Mouse (Mus musculus) neural tube, embryonic 14.5 days (tissue): ENCODE measurements around the gene Opcml. TPM values are rescaled to one million over a fixed set of nuclear protein-coding genes. Genes with fewer than 3 reads are reported as not detected.

Experiments used
- ATAC-seq: fragments of 200-750 bp; cut with Nextera tagmentation; 2 replicates; pipeline ENCODE4 v1.8.0; 2017; ENCODE audit warnings: low read depth, mild to moderate bottlenecking, moderate TSS enrichment, moderate library complexity
- H3K27ac ChIP-seq: fragments of 300-500 bp; sonication (generic); 2 replicates; pipeline ENCODE4 v1.5.1; 2014; ENCODE audit warnings: low read depth, mild to moderate bottlenecking, control low read depth, low read length, moderate library complexity, mixed read lengths
- H3K27me3 ChIP-seq: fragments of 300-500 bp; sonication (generic); 2 replicates; pipeline ENCODE4 v1.6.1; 2014; ENCODE audit warnings: low read length; ENCODE audit not compliant: control insufficient read depth, insufficient read depth
- H3K36me3 ChIP-seq: fragments of 300-500 bp; sonication (generic); 2 replicates; pipeline ENCODE4 v1.6.1; 2014; ENCODE audit warnings: low read length, mixed read lengths; ENCODE audit not compliant: control insufficient read depth, insufficient read depth
- H3K4me1 ChIP-seq: fragments of 300-500 bp; sonication (generic); 2 replicates; pipeline ENCODE4 v1.6.1; 2014; ENCODE audit warnings: low read length; ENCODE audit not compliant: control insufficient read depth, insufficient read depth
- H3K4me2 ChIP-seq: fragments of 300-500 bp; sonication (generic); 2 replicates; pipeline ENCODE4 v1.6.1; 2014; ENCODE audit warnings: mild to moderate bottlenecking, low read depth, low read length, control low read depth
- H3K4me3 ChIP-seq: fragments of 300-500 bp; sonication (generic); 2 replicates; pipeline ENCODE4 v1.5.1; 2014; ENCODE audit warnings: low read depth, low read length, control low read depth, mixed read lengths
- H3K9ac ChIP-seq: fragments of 300-500 bp; sonication (generic); replicated peaks from 2 replicates; pipeline ENCODE4 v1.6.1; 2014; ENCODE audit warnings: low read depth, mild to moderate bottlenecking, control low read depth, low read length, mixed read lengths
- H3K9me3 ChIP-seq: fragments of 300-500 bp; sonication (generic); 2 replicates; pipeline ENCODE4 v1.6.1; 2016; ENCODE audit warnings: low read length; ENCODE audit not compliant: control insufficient read depth
- WGBS: fragments of 180-500 bp; shearing (Covaris S2); extraction: QIAGEN DNeasy Blood & Tissue Kit; methylation state at CpG from one replicate; pipeline ENCODE4 v1.1.7; 2014; 5-methylcytosine and 5-hydroxymethylcytosine counted together
- polyA plus RNA-seq: library from polyadenylated mRNA; unstranded; fragments of >200 nt; fragmentation: Nextera tagmentation; extraction: Ambion mirVana; gene quantifications from 2 replicates; pipeline ENCODE4 v1.2.1, GENCODE M21; 2014

Opcml gene
- polyA plus RNA-seq, 1 experiment from 2014 or later = 49.3 TPM

DNA sequence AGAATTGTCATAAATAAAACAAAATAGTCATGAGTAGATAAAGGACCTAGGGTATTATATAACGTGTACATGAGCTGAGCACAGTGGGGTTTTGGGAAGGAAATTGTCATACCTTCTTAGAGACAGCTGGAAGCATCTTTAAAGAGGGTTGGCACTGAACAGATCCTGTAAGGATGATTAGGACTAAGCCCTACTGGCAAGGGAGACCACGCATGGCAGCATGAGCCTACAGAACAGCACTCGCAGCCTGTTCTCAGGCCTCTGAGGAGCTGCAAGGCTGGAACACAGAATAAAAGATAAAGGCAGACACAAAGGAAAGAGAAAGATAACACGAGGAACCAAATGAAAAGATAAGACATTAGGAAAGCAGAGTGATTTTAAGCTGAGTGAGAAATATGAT is 915.2 kb downstream of the Opcml start:
- Histone ChIP-seq H3K9ac (no peak overlapping the region), H3K27ac (no peak overlapping the region), H3K4me2 (no peak overlapping the region), H3K36me3 (no peaks in the 10 kb centered on the region), H3K4me1 (no peaks in the 10 kb centered on the region), H3K9me3 (no peaks in the 10 kb centered on the region), H3K4me3 (no peak overlapping the region), H3K27me3 (no peaks in the 10 kb centered on the region)
- no peak for ATAC-seq
- 81% methylated on average over 4 of the region's 4 CpGs for WGBS

DNA sequence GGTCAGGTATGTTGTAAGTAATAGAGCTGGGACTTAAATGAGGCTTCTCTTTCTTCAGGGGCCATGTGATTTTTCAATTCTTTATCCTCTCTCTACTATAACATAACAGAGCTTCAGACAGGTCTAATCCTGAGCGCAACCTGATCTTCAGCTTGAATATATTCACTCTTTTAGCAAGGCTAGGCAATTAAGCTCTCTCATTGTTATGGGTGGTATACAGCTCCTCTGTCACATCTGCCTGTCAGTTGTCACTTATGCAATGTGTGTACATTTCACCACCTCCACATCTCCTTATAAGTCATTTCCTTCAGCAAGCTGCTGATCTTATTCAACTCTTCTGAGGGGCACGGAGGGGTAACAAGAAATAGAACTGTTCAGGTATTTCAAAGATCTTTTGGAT is 924.0 kb downstream of the Opcml start:
- no peak for ATAC-seq
- 89% methylated on average over 2 of the region's 2 CpGs for WGBS
- H3K27ac ChIP-seq = no peak overlapping the region
- no peak overlapping the region for H3K4me2 ChIP-seq
- no peaks in the 10 kb centered on the region for H3K9me3 ChIP-seq
- no peaks in the 10 kb centered on the region for H3K36me3 ChIP-seq
- H3K27me3 ChIP-seq = no peaks in the 10 kb centered on the region
- no peaks in the 10 kb centered on the region for H3K4me1 ChIP-seq
- no peak overlapping the region for H3K4me3 ChIP-seq
- H3K9ac ChIP-seq = no peak overlapping the region

DNA sequence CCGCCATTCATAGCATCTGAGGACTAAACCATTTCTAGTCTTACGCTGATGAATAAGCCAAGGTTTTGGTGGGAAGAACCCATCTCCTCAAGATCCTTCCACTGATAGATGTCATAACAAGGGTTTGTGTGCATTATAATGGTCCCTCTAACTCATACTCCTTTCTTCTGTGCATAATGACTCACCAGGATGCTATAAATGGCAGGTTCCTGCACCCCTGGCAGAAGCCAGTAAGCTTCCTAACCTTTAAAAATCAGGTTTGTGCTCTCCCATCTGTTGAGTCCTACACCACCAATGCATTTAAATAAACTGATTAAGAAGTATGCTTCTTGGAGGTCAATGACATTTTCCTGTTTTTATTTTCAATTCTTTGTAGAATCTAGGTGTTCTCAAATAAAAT is 929.6 kb downstream of the Opcml start:
- Histone ChIP-seq H3K4me3 (no peak overlapping the region), H3K27ac (no peak overlapping the region), H3K36me3 (no peaks in the 10 kb centered on the region), H3K9me3 (no peaks in the 10 kb centered on the region), H3K9ac (no peak overlapping the region), H3K27me3 (no peaks in the 10 kb centered on the region), H3K4me1 (no peaks in the 10 kb centered on the region), H3K4me2 (no peak overlapping the region)
- whole genome bisulfite sequencing = 91% methylated on average over 2 of the region's 2 CpGs
- ATAC-seq = no peak

DNA sequence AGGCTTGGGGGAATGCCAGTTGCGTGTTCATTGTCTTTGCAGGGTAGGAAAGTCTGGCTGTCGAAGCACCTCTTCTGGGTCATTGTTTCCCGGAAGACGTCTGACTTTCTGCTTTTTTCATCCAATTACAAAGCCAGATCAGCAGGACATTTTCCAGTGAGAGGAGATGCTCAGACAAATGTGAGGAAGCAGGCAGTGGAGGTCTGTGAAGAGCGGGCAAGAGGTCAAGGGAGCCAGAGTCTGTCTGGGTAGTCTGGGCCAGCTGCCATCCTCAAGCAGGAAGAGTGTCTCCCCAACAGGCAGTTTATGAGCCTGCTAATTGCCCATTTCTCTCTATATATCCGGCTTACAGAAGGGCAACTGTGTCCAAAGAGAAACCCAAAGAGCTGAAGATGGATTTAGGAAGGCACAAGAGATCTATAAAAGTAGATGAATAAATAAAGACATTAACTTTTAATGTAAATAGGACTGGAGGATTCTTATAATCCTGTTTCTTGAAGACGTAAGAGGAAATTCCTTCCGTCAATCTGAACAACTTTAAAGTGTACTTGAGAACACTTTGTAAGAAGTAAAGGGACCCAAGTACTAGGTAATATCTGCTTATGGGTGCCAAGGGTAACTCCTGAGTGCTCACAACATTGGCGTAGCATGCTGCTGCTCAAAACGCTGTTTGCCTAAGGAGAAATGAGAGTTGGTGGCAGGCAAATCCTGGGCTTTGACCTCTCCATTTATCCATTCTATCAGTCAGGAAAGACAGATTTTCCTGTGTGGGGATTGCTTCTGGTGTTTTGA is 941.4 kb downstream of the Opcml start:
- WGBS = 69% methylated on average over 10 of the region's 10 CpGs
- H3K36me3 ChIP-seq = no peaks in the 10 kb centered on the region
- no peaks in the 10 kb centered on the region for H3K4me1 ChIP-seq
- no peak for ATAC-seq
- no peak overlapping the region for H3K27ac ChIP-seq
- no peak overlapping the region for H3K4me3 ChIP-seq
- no peaks in the 10 kb centered on the region for H3K27me3 ChIP-seq
- H3K9ac ChIP-seq = no peak overlapping the region
- H3K4me2 ChIP-seq = no peak overlapping the region
- H3K9me3 ChIP-seq = no peaks in the 10 kb centered on the region

DNA sequence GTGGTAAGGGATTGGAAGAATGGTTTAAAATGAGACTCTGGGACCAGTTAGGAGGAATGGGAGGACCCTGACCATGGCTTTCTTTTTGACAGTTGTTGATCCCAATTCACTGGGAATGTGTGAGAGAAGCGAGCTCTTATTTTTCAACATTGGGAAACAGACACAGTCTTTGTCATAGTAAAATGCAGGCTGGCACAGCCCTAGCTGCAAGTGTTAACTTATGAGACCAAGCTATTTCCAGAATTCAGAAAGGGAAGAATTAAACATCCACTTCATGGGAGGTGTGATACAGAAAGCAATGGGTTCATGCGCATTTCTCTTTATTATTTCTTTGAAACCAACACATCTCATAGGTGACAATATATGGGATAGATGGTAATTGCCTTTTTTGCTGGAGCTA is 947.4 kb downstream of the Opcml start:
- Histone ChIP-seq H3K27ac (no peak overlapping the region), H3K4me3 (no peak overlapping the region)
- 96% methylated on average over 2 of the region's 2 CpGs for whole genome bisulfite sequencing

DNA sequence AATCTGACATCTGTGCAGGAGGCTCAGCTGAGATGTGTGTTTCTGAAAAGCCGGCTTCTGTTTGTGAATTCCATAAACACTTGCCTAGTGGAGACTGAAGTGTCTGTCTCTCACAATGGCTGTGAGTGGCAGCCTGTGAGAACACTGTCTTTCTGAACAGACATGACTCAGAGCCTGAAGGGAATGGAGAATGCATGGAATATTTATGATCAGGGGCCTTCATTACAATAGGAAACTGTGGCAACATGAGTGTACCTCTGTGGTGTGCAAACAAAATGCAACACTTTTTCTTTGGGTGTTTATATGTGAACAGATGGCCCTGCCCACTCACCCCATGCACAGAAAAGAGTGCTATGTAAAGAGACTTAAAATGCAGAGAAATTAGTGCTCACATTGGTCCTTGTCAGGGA is 947.9 kb downstream of the Opcml start:
- no peak overlapping the region for H3K4me2 ChIP-seq
- WGBS = 56% methylated on average over 1 of the region's 1 CpGs
- ATAC-seq = no peak
- H3K27ac ChIP-seq = no peak overlapping the region
- no peaks in the 10 kb centered on the region for H3K4me1 ChIP-seq
- H3K4me3 ChIP-seq = no peak overlapping the region
- H3K9ac ChIP-seq = no peak overlapping the region
- no peaks in the 10 kb centered on the region for H3K27me3 ChIP-seq
- no peaks in the 10 kb centered on the region for H3K36me3 ChIP-seq
- H3K9me3 ChIP-seq = no peaks in the 10 kb centered on the region

More for the DNA sequence above, 947.4 kb downstream of the Opcml start:
- no peaks in the 10 kb centered on the region for H3K27me3 ChIP-seq
- no peak overlapping the region for H3K9ac ChIP-seq
- H3K4me2 ChIP-seq = no peak overlapping the region
- H3K9me3 ChIP-seq = no peaks in the 10 kb centered on the region
- no peaks in the 10 kb centered on the region for H3K4me1 ChIP-seq
- no peaks in the 10 kb centered on the region for H3K36me3 ChIP-seq
- ATAC-seq = no peak

DNA sequence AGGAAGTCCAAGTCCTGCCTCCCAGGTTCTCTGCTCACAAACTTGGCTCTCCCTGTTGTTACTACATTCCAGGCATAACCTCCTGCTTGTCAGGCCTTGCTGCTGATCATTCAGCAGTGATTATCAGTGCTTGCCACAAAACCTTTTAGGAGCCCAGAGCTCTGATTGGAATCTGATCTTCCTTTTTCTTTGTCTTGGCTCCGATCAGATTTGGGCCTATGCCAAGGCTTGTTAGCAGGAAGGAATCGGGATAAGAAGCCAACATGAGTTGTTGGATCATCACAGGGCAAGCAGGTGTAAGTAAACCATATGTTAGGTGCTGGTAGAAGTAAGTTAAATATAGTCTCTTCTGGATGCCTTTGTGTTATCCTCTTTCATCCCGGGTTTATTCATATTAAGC is 954.2 kb downstream of the Opcml start:
- 81% methylated on average over 3 of the region's 3 CpGs for WGBS
- Histone ChIP-seq H3K4me1 (no peaks in the 10 kb centered on the region), H3K9me3 (no peaks in the 10 kb centered on the region), H3K36me3 (no peaks in the 10 kb centered on the region), H3K27me3 (no peaks in the 10 kb centered on the region), H3K9ac (no peak overlapping the region), H3K4me3 (no peak overlapping the region), H3K4me2 (no peak overlapping the region), H3K27ac (no peak overlapping the region)
- no peak for ATAC-seq

DNA sequence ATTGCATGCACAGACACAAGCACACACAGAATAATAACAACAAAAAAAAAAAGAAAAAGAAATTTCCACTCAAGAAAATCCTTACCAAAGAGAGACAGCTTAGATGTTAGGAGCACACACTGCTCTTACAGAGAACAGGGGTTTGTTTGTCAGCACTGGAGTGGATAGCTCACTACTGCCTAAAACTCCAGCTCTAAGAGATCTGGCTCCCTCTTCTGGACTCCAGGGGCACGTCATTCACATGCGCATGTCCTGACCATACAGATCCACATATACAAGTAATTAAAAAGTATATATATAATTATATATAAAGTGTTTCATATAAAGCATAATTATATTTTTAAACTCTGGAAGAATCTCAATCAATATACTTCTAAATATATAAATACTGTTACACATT is 958.3 kb downstream of the Opcml start:
- Histone ChIP-seq H3K27me3 (no peaks in the 10 kb centered on the region), H3K4me2 (no peak overlapping the region), H3K9me3 (no peaks in the 10 kb centered on the region), H3K4me3 (no peak overlapping the region), H3K9ac (no peak overlapping the region), H3K4me1 (no peaks in the 10 kb centered on the region), H3K27ac (no peak overlapping the region), H3K36me3 (no peaks in the 10 kb centered on the region)
- no peak for ATAC-seq
- 66% methylated on average over 2 of the region's 2 CpGs for WGBS

DNA sequence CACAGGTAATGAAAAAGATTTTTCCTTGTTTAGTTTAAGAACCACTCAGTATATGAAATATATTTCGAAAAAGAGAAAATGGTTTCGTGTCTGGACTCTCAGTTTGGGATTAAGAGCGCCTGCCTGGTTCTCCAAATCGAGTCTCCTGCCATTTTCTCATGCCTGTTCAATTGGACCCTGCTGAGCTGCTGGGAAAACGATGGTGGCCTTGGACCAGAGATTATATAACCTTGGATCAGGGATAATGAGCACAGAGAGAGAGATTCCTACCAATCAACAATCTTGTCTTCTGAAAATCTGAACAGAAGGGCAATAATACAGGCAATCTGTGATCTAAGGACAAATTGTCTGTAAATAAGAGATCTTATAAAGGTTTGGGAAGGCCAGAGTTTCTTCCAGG is 962.3 kb downstream of the Opcml start:
- H3K4me3 ChIP-seq = no peak overlapping the region
- no peak overlapping the region for H3K4me2 ChIP-seq
- no peak for ATAC-seq
- H3K4me1 ChIP-seq = no peaks in the 10 kb centered on the region
- H3K36me3 ChIP-seq = no peaks in the 10 kb centered on the region
- no peaks in the 10 kb centered on the region for H3K27me3 ChIP-seq
- no peak overlapping the region for H3K27ac ChIP-seq
- H3K9ac ChIP-seq = no peak overlapping the region
- 82% methylated on average over 5 of the region's 5 CpGs for WGBS
- H3K9me3 ChIP-seq = no peaks in the 10 kb centered on the region
